Mouse (Mus musculus): ENCODE data around the gene Stub1. TPM values are rescaled to one million over a fixed set of nuclear protein-coding genes. Genes with fewer than 3 reads are reported as not detected.
A peak's percentile ranks its signal among the peaks of the same experiment; 100 is the strongest.

Gene Stub1
- total and polyA plus RNA-seq, 2 experiments from 2014 or later = 248 to 374 TPM

- ATAC-seq (ENCODE audit: low FRiP score) (no peak), DNase-seq (ENCODE audit: low spot score) (no peak)
- Histone ChIP-seq H3K36me3 (ENCODE audit: insufficient read depth, low read length) (peaks cover 9% of the 10 kb centered on the region; the same call in 1 of the 2 replicates), H3K4me2 (ENCODE audit: low read depth, low read length, poor library complexity, severe bottlenecking) (no peak overlapping the region), H3K27me3 (ENCODE audit: insufficient read depth, low read length) (no peaks in the 10 kb centered on the region), H3K27ac (ENCODE audit: low read depth, low read length) (no peak overlapping the region), H3K9me3 (ENCODE audit: low read length) (no peaks in the 10 kb centered on the region), H3K9ac (replicated peaks; ENCODE audit: low read length, poor library complexity, severe bottlenecking) (no peak overlapping the region), H3K4me3 (ENCODE audit: low read depth, low read length) (no peak overlapping the region), H3K4me1 (ENCODE audit: insufficient read depth, low read length) (peaks cover 10% of the 10 kb centered on the region; the same call in 1 of the 2 replicates)
- WGBS = 89% methylated on average over 3 of the region's 3 CpGs
- TF ChIP-seq CTCF (IDR thresholded peaks at IDR 0.05) = no peak
Observed at GRCm38 (mm10) chr17:25866172-25866571, 33.0 kb upstream of the Stub1 start.

GRCm38 (mm10) chr17:25865288-25865687 lies 32.1 kb upstream of the Stub1 start:
- Histone ChIP-seq H3K4me1 (ENCODE audit: insufficient read depth, low read length) (peaks cover 17% of the 10 kb centered on the region; the same call in 1 of the 2 replicates), H3K27ac (ENCODE audit: low read depth, low read length) (no peak overlapping the region), H3K9ac (replicated peaks; ENCODE audit: low read length, poor library complexity, severe bottlenecking) (no peak overlapping the region), H3K4me3 (ENCODE audit: low read depth, low read length) (no peak overlapping the region), H3K36me3 (ENCODE audit: insufficient read depth, low read length) (peaks cover 9% of the 10 kb centered on the region; the same call in 1 of the 2 replicates), H3K9me3 (ENCODE audit: low read length) (no peaks in the 10 kb centered on the region), H3K4me2 (ENCODE audit: low read depth, low read length, poor library complexity, severe bottlenecking) (no peak overlapping the region), H3K27me3 (ENCODE audit: insufficient read depth, low read length) (no peaks in the 10 kb centered on the region)
- ATAC-seq (ENCODE audit: low FRiP score) = no peak
- TF ChIP-seq CTCF (IDR thresholded peaks at IDR 0.05) = no peak
- no peak for DNase-seq (ENCODE audit: low spot score)
- 88% methylated on average over 11 of the region's 11 CpGs for WGBS

- DNase-seq (ENCODE audit: low spot score) (no peak), ATAC-seq (ENCODE audit: low FRiP score) (no peak)
- H3K36me3 ChIP-seq (ENCODE audit: insufficient read depth, low read length) = peaks cover 9% of the 10 kb centered on the region; the same call in 1 of the 2 replicates
- no peak overlapping the region for H3K4me3 ChIP-seq (ENCODE audit: low read depth, low read length)
- whole genome bisulfite sequencing = 96% methylated on average over 14 of the region's 14 CpGs
- H3K9ac ChIP-seq (replicated peaks; ENCODE audit: low read length, poor library complexity, severe bottlenecking) = no peak overlapping the region
- H3K9me3 ChIP-seq (ENCODE audit: low read length) = no peaks in the 10 kb centered on the region
- H3K4me1 ChIP-seq (ENCODE audit: insufficient read depth, low read length) = peaks cover 17% of the 10 kb centered on the region; the same call in 1 of the 2 replicates
- no peak overlapping the region for H3K27ac ChIP-seq (ENCODE audit: low read depth, low read length)
- no peak for TF ChIP-seq CTCF (IDR thresholded peaks at IDR 0.05)
- no peaks in the 10 kb centered on the region for H3K27me3 ChIP-seq (ENCODE audit: insufficient read depth, low read length)
- no peak overlapping the region for H3K4me2 ChIP-seq (ENCODE audit: low read depth, low read length, poor library complexity, severe bottlenecking)
Observed at GRCm38 (mm10) chr17:25864311-25864710, 31.1 kb upstream of the Stub1 start.

- Histone ChIP-seq H3K4me2 (ENCODE audit: low read depth, low read length, poor library complexity, severe bottlenecking) (no peak overlapping the region), H3K27me3 (ENCODE audit: insufficient read depth, low read length) (no peaks in the 10 kb centered on the region), H3K9ac (replicated peaks; ENCODE audit: low read length, poor library complexity, severe bottlenecking) (no peak overlapping the region), H3K9me3 (ENCODE audit: low read length) (no peaks in the 10 kb centered on the region), H3K27ac (ENCODE audit: low read depth, low read length) (no peak overlapping the region), H3K36me3 (ENCODE audit: insufficient read depth, low read length) (peaks cover 9% of the 10 kb centered on the region; the same call in 1 of the 2 replicates), H3K4me1 (ENCODE audit: insufficient read depth, low read length) (peaks cover 14% of the 10 kb centered on the region; the same call in 1 of the 2 replicates), H3K4me3 (ENCODE audit: low read depth, low read length) (no peak overlapping the region)
- WGBS = 95% methylated on average over 6 of the region's 6 CpGs
- no peak; the same call in 1 of the 2 replicates for TF ChIP-seq CTCF (IDR thresholded peaks at IDR 0.05)
- DNase-seq (ENCODE audit: low spot score) (no peak), ATAC-seq (ENCODE audit: low FRiP score) (no peak)
Observed at GRCm38 (mm10) chr17:25863681-25864080, 30.5 kb upstream of the Stub1 start.

GRCm38 (mm10) chr17:25861704-25862612 lies 28.8 kb upstream of the Stub1 start:
- ATAC-seq (ENCODE audit: low FRiP score) (peak; percentile 18), DNase-seq (ENCODE audit: low spot score) (no peak)
- H3K4me1 ChIP-seq (ENCODE audit: insufficient read depth, low read length) = peaks cover 7% of the 10 kb centered on the region; the same call in 1 of the 2 replicates
- no peaks in the 10 kb centered on the region for H3K9me3 ChIP-seq (ENCODE audit: low read length)
- H3K27me3 ChIP-seq (ENCODE audit: insufficient read depth, low read length) = no peaks in the 10 kb centered on the region
- peak overlapping the region; percentile 85 for H3K27ac ChIP-seq (ENCODE audit: low read depth, low read length)
- H3K9ac ChIP-seq (replicated peaks; ENCODE audit: low read length, poor library complexity, severe bottlenecking) = peak overlapping the region; percentile 76
- TF ChIP-seq CTCF (IDR thresholded peaks at IDR 0.05) = no peak
- H3K4me2 ChIP-seq (ENCODE audit: low read depth, low read length, poor library complexity, severe bottlenecking) = peak overlapping the region; percentile 89
- peaks cover 9% of the 10 kb centered on the region; the same call in 1 of the 2 replicates for H3K36me3 ChIP-seq (ENCODE audit: insufficient read depth, low read length)
- H3K4me3 ChIP-seq (ENCODE audit: low read depth, low read length) = peak overlapping the region; percentile 61
- 7% methylated on average over 6 of the region's 6 CpGs for WGBS
